Mouse (Mus musculus): ENCODE results near the gene Rmdn3. TPM values are rescaled to one million over a fixed set of nuclear protein-coding genes. Genes with fewer than 3 reads are reported as not detected.

Gene Rmdn3
- polyA plus RNA-seq, 1 experiment from 2014 or later, result 39.0 TPM

DNA sequence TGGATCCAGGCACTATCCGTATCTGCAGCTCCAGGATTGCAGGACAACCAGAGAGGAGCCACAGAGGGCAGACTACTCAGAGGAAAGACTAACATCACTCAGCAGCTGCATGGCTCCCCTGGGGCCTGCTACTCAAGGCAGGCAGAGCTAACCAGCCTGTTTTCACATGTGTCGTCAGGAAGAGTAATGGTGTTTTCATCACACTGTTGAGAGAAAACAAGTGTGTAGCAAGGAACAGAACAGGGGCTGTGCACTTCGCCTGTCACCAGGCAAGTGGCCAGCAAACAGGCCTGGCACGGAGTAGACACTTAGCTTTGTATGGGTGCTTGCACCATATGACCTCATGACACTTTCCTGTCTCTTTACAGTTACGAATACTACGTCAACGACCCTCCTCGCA is 14.7 kb upstream of the Rmdn3 start:
- Histone ChIP-seq H3K36me3 (replicated peaks; ENCODE audit: insufficient read depth, low read length) (peaks cover 9% of the 10 kb centered on the region), H3K4me2 (ENCODE audit: low read depth, low read length) (no peak overlapping the region), H3K9me3 (ENCODE audit: low read length) (no peaks in the 10 kb centered on the region), H3K27ac (ENCODE audit: low read depth) (no peak overlapping the region), H3K9ac (replicated peaks) (no peak overlapping the region), H3K4me1 (ENCODE audit: insufficient read depth) (peaks cover 42% of the 10 kb centered on the region), H3K4me3 (ENCODE audit: low read depth, low read length) (no peak overlapping the region), H3K27me3 (ENCODE audit: insufficient read depth, low read length) (no peaks in the 10 kb centered on the region)
- DNase-seq, result no peak
- no peak for TF ChIP-seq EP300 (IDR thresholded peaks at IDR 0.05; ENCODE audit: low read depth)
- TF ChIP-seq CTCF (IDR thresholded peaks at IDR 0.05; ENCODE audit: low read depth), result no peak
- ATAC-seq, result no peak
- WGBS (ENCODE audit: insufficient replicate concordance), result 75% methylated on average over 8 of the region's 8 CpGs

DNA sequence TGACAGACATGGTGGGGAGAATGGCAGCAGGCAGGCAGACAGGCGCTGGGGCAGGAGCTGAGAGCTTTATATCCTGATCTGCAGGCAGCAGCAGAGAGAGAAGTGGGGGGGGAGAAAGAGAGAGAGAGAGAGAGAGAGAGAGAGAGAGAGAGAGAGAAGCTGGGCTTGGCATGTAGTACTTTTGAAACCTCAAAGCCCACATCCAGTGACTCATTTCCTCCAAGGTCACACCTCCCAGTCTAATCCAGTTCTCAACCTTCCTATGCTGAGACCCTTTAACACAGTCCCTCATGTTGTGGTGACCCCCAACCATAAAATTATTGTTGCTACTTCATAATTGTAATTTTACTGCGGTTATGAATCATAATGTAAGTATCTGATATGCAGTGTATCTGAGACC is 13.4 kb upstream of the Rmdn3 start:
- TF ChIP-seq CTCF (IDR thresholded peaks at IDR 0.05; ENCODE audit: low read depth) (no peak), EP300 (IDR thresholded peaks at IDR 0.05; ENCODE audit: low read depth) (no peak)
- H3K27ac ChIP-seq (ENCODE audit: low read depth), result no peak overlapping the region
- no peaks in the 10 kb centered on the region for H3K9me3 ChIP-seq (ENCODE audit: low read length)
- H3K9ac ChIP-seq (replicated peaks), result no peak overlapping the region
- 76% methylated on average over 2 of the region's 2 CpGs for WGBS (ENCODE audit: insufficient replicate concordance)
- H3K4me1 ChIP-seq (ENCODE audit: insufficient read depth), result peaks cover 43% of the 10 kb centered on the region
- H3K4me2 ChIP-seq (ENCODE audit: low read depth, low read length), result no peak overlapping the region
- H3K36me3 ChIP-seq (replicated peaks; ENCODE audit: insufficient read depth, low read length), result peaks cover 9% of the 10 kb centered on the region
- H3K27me3 ChIP-seq (ENCODE audit: insufficient read depth, low read length), result no peaks in the 10 kb centered on the region
- ATAC-seq (no peak), DNase-seq (no peak)
- H3K4me3 ChIP-seq (ENCODE audit: low read depth, low read length), result no peak overlapping the region

GRCm38 (mm10) chr2:119167866-119168256 is 11.0 kb upstream of the Rmdn3 start:
- ATAC-seq, result 0 out of 2 replicates have a peak, but pooled peaks have one; percentile 18
- no peak; the same call in 1 of the 2 replicates for TF ChIP-seq CTCF (IDR thresholded peaks at IDR 0.05; ENCODE audit: low read depth)
- TF ChIP-seq EP300 (IDR thresholded peaks at IDR 0.05; ENCODE audit: low read depth), result no peak
- H3K4me3 ChIP-seq (ENCODE audit: low read depth, low read length), result peak overlapping the region; percentile 58
- no peaks in the 10 kb centered on the region for H3K27me3 ChIP-seq (ENCODE audit: insufficient read depth, low read length)
- WGBS (ENCODE audit: insufficient replicate concordance), result 4% methylated on average over 26 of the region's 26 CpGs
- peaks cover 32% of the 10 kb centered on the region for H3K4me1 ChIP-seq (ENCODE audit: insufficient read depth)
- no peaks in the 10 kb centered on the region for H3K9me3 ChIP-seq (ENCODE audit: low read length)
- H3K36me3 ChIP-seq (replicated peaks; ENCODE audit: insufficient read depth, low read length), result peaks cover 9% of the 10 kb centered on the region
- no peak for DNase-seq
- peak overlapping the region; percentile 74 for H3K9ac ChIP-seq (replicated peaks)
- peak overlapping the region; percentile 79 for H3K4me2 ChIP-seq (ENCODE audit: low read depth, low read length)
- H3K27ac ChIP-seq (ENCODE audit: low read depth), result peak overlapping the region; percentile 83

DNA sequence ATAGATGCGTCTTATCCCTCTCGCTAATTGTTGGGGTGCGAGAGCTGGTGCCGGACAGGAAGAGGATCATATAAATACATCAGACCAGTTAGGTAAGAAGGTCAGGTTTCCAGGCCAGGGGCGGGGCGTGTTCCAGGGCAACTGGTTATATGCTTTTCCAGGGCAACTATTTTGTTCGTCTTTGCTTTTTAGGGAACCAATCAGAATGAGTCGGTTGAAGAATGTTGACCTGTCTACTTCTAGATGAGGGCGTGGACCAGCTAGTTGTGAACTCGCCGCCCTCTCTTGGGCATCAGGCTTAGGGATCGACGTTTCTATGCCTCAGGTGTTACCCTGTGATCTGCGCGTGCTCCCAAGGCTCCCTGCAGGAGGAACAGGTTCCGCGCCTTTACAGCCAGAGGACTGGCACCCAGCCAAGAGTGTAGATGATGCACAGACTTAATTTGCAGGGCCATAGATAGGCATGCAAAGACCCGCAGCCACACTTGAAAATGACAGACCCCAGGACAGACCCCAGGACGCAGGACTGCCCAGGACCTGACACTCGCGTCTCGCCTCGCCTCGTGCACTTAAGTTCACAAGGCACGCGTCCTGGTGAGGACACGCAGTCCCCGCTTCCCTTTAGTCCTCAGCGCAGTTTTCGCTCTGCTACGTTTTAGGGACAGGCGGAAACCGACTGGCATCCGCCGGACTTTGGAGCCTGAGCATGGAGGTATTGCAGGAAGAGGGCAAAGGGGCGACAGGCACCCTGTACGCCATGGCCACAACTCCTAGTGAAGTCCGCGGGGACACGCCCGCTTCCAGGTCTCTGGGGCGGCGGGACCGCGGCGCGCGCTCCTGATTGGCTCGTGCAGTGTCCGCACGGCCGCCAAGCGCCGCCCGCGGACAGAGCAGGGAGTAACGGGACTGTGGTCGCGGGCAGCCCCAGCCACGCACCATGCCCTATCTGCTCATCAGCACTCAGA is 10.3 kb upstream of the Rmdn3 start, which contains the start of gene Gchfr:
Gchfr (plus strand) TSS at position 873 of the 965 bp plus-strand sequence.
- Histone ChIP-seq H3K4me2 (ENCODE audit: low read depth, low read length) (peak within 1 kb of the TSS; percentile 79), H3K27me3 (ENCODE audit: insufficient read depth, low read length) (no peaks in the 10 kb centered on the region), H3K9me3 (ENCODE audit: low read length) (no peaks in the 10 kb centered on the region), H3K36me3 (replicated peaks; ENCODE audit: insufficient read depth, low read length) (peaks cover 6% of the 10 kb centered on the region), H3K4me1 (ENCODE audit: insufficient read depth) (peaks cover 25% of the 10 kb centered on the region), H3K27ac (ENCODE audit: low read depth) (peak within 1 kb of the TSS; percentile 86), H3K9ac (replicated peaks) (peak within 1 kb of the TSS; percentile 74), H3K4me3 (ENCODE audit: low read depth, low read length) (peak within 1 kb of the TSS; percentile 58)
- ATAC-seq (peak; percentile 93), DNase-seq (peak; percentile 84)
- TF ChIP-seq CTCF (IDR thresholded peaks at IDR 0.05; ENCODE audit: low read depth) (peak; percentile 39), EP300 (IDR thresholded peaks at IDR 0.05; ENCODE audit: low read depth) (no peak)
- WGBS (ENCODE audit: insufficient replicate concordance), result 1% methylated on average over 60 of the region's 60 CpGs

DNA sequence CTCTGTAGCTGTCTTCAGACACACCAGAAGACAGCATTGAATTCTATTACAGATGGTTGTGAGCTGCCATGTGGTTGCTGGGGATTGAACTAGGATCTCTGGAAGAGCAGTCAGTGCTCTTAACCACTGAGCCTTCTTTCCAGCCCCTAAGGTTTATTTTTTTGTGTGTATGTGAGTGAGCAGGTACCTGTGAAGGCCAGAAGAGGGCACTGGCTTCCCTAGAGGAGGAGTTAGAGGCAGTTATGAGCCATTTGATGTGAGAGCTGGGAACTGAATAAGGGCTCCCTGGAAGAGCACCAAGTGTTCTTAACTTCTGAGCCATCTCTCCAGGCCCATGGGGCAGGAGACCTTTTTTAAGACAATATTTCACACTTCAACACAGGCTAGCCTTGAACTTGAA is 8.6 kb upstream of the Rmdn3 start:
- TF ChIP-seq CTCF (IDR thresholded peaks at IDR 0.05; ENCODE audit: low read depth) (peak; percentile 34), EP300 (IDR thresholded peaks at IDR 0.05; ENCODE audit: low read depth) (no peak)
- Histone ChIP-seq H3K4me1 (ENCODE audit: insufficient read depth) (peaks cover 17% of the 10 kb centered on the region), H3K9ac (replicated peaks) (no peak overlapping the region), H3K36me3 (replicated peaks; ENCODE audit: insufficient read depth, low read length) (no peaks in the 10 kb centered on the region), H3K27ac (ENCODE audit: low read depth) (no peak overlapping the region), H3K9me3 (ENCODE audit: low read length) (no peaks in the 10 kb centered on the region), H3K4me3 (ENCODE audit: low read depth, low read length) (no peak overlapping the region), H3K27me3 (ENCODE audit: insufficient read depth, low read length) (no peaks in the 10 kb centered on the region), H3K4me2 (ENCODE audit: low read depth, low read length) (no peak overlapping the region)
- DNase-seq (no peak), ATAC-seq (no peak)

DNA sequence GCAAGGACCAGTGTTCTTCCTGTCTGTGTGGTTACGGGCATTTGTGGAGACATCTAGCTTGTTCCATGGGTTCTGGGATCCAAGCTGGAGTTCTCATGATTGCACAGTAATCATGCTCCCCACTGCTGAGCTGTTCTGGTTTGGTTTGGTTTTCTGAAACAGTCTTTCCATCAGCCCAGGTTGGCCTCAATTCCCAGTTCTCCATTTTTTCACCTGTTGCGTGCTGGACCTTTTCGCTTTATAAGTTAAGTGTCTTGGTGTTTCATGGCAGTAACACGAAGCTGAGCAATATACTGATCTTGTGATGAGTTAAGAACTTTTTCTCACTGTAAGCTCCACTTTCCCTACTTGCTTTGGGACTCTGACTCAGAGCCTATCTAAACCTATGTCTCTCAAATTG is 7.2 kb upstream of the Rmdn3 start:
- Histone ChIP-seq H3K36me3 (replicated peaks; ENCODE audit: insufficient read depth, low read length) (no peaks in the 10 kb centered on the region), H3K4me3 (ENCODE audit: low read depth, low read length) (no peak overlapping the region), H3K4me2 (ENCODE audit: low read depth, low read length) (no peak overlapping the region), H3K27me3 (ENCODE audit: insufficient read depth, low read length) (no peaks in the 10 kb centered on the region), H3K27ac (ENCODE audit: low read depth) (no peak overlapping the region), H3K4me1 (ENCODE audit: insufficient read depth) (peaks cover 17% of the 10 kb centered on the region), H3K9ac (replicated peaks) (no peak overlapping the region), H3K9me3 (ENCODE audit: low read length) (no peaks in the 10 kb centered on the region)
- DNase-seq, result no peak
- no peak for ATAC-seq
- TF ChIP-seq CTCF (IDR thresholded peaks at IDR 0.05; ENCODE audit: low read depth), result no peak
- TF ChIP-seq EP300 (IDR thresholded peaks at IDR 0.05; ENCODE audit: low read depth), result no peak
- WGBS (ENCODE audit: insufficient replicate concordance), result 83% methylated on average over 4 of the region's 4 CpGs

All from liver, postnatal 0 days (tissue).